Mouse (Mus musculus): ENCODE results near the gene Gja1. TPM values are rescaled to one million over a fixed set of nuclear protein-coding genes. Genes with fewer than 3 reads are reported as not detected.

Gja1 gene
- polyA plus RNA-seq (2012; rRNA removed), result 6.0 and 10.1 TPM in 2 replicates

GRCm38 (mm10) chr10:56377097-56377965 is at the start of gene Gja1:
Gene Gja1 (plus strand): TSS chr10:56377330.

Other genes starting within 250 kb of the Gja1 start
- gene Tbc1d32, start 148.6 kb upstream of the Gja1 start, polyA plus RNA-seq (2012; rRNA removed), result 0.05 and 0.14 TPM in 2 replicates

All from stomach, adult 2 months (tissue).